Mouse (Mus musculus) NIH3T3 (cell line): ENCODE results near the gene Tent5c.

Experiments
- DNase-seq: peaks from one replicate; pipeline ENCODE4 v3.0.0-alpha.2; 2012; ENCODE audit warnings: low read depth

The Tent5c gene

DNA sequence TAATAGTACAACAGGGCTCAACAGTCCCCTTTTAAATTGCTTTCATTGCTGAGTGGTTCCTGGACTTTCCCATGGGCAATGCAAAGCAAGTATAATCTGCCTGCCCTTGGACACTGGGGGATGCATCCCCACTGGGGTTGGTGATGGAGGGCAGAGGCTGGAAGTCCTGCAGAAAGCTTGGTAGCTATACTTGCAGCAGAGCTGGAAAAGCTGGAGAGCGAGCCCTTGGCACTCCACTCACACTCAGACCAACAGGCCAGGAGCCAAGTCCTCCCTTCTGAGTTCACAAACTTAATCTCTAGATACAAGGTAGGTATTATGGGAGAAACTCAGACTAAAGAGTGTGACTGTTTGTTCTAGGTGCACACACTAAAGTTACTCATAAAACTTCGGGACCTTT lies 2.1 kb downstream of the Tent5c start:
- no peak for DNase-seq

GRCm38 (mm10) chr3:100485390-100486132 lies 3.6 kb downstream of the Tent5c start:
- no peak for DNase-seq

- DNase-seq = no peak
These were observed 6.0 kb downstream of the Tent5c start for GRCm38 (mm10) chr3:100482971-100483610.

- DNase-seq = no peak
These were observed 6.7 kb downstream of the Tent5c start for GRCm38 (mm10) chr3:100482324-100482911.

DNA sequence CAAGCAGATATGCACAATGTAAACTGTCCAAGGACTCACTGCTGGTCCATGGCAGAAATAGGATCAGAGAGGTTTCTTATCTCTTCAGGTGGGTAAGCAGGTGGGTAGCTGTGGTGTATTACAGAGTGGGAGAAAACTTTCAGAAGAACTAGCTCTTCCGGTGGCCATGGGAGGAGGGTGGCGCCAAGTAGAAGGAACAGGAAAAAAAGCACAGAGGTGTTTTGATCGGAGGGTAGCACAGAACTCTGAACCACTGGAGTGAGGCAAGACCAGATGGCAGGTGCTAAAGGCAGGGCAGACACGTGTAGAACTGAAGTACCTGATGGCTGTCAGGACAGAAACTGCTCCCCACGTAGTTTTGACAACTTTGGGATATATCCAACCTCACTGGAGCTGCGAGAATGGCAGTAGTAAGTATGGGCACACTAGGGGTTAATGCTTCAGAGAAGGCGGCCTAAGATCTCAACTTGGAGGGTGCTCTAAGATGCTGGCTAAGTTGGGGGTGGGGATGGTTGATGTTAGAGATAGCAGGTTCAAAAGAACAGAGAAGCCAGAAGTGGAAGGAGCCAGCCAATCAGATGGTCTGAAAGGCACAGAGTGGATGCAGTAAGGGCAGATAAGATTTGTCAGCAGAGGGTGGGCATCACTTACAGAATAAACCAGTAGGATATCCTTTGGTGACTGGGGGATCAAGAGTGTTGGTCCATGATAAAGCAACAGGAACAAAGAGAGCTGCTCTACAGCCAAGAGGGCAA lies 8.7 kb downstream of the Tent5c start:
- no peak for DNase-seq

DNA sequence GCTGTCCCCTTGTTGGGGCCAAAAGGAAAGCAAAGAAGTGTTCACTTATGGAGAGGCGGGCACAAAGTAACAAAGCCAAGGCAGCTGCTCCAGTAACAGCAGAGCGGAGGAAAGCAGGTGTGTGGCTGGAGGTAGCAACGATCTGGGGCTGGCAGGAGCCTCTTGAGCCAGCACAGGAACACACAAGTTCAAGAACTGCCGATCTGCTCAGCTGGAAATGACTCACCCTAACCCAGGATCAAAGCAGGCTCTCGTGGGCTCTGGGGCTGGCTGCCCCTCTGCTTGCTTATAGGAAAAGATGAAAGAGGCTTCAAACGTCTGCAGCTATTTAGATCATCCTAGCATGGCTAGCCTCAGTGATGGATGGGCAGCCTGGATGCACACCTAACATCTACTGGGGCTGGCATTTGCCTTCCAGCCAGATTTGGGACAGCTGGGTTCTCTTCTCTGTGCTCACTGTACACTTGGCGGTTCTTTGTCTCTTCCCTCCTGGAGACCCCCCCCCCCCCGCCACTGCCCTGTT lies 14.1 kb downstream of the Tent5c start:
- no peak for DNase-seq

DNA sequence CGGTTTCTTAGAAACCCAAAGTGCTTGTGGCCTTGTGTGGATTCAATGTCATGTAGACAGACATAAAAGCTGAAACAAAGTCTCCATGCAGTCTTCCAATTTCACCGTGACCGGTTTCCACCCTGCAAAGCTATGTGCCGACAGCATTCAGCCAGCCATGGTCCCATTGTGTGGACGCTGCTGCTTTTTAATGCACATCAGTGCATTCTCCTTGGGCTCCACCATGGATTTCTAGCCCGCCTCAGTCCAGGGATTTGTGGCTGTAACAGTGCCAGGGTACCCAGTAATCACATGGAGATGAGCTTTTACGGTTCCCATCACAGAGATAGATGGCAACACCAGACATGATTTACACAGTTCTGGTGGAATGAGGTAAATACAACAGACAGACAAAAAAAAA lies 14.6 kb downstream of the Tent5c start:
- no peak for DNase-seq

DNA sequence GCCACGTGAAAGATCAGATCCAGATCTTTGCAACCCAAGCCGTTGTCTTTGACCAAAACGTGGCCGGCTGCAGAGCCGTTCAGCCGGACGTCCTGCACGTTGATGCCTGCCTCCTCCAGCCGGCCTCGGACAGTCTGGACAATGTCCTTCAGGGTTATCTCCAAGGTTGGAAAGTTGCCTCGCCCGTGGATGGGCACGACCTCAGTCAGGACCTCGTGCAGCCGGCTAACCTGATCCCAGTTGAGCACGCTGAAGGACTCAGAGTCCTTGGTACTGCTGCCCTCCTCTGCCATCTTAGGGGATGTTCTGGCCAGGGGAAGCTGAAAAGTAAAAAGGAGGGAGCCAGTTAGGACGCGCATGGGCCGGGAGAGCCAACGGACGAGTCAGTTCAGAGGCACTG lies 16.0 kb downstream of the Tent5c start:
- no peak for DNase-seq

DNA sequence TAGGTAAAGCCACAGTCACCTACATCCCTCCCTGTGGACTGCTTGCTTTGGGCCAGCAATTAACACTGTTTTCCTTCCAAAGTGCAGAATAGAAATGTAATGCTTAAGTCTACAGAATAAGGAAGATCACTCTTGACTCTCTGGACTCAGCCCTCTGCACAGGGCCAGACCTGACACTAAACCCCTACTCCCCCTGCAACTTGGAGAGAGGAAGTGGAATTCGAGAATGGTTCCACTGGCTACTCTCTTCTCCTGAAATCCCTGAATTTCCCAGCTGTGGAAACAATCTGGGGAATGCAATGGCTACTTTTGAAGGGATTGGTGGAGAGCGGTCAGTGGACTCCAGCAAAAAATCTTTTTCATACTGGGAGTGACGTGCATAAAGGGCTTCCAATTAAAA lies 18.2 kb downstream of the Tent5c start:
- DNase-seq = no peak

GRCm38 (mm10) chr3:100470101-100470500 lies 19.0 kb downstream of the Tent5c start:
- no peak for DNase-seq

DNA sequence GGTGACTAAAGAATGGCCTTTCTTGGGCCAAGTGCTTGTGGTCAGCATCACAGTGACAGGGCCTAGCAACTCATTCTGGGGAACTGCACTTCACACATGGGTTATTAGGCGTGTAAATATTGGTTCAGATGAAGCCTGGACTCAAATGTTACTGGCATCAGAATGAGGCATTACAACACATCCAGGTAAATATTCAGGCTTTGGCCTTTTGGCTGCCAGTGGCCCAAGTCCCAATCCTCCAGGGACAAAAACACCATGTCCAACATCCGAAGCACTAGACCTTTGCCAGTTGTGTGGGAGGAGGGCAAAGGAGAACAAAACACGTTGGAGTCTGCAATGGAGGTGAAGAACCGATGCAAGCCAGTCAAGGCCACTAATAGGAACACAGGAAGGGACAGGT lies 22.6 kb downstream of the Tent5c start:
- no peak for DNase-seq

DNA sequence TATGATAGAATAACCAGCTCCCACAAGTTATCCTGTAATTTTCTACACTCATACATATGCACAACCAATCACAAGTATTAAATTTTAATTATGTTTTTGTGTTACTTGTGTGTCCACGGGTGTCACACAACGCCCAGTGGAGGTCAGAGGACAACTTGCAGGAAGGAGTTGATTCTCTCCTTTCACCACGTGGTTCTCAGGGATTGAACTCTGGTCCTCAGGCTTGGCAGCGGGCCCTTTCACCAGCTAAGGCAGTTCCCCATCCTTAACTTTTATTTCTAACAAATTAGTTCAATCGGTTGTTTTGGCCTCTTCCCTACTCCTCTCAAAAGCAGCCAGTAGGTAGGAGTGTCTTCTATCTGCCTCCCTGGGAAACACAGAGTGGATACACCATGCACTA lies 24.5 kb downstream of the Tent5c start:
- no peak for DNase-seq

GRCm38 (mm10) chr3:100463959-100464265 lies 25.2 kb downstream of the Tent5c start:
- no peak for DNase-seq

DNA sequence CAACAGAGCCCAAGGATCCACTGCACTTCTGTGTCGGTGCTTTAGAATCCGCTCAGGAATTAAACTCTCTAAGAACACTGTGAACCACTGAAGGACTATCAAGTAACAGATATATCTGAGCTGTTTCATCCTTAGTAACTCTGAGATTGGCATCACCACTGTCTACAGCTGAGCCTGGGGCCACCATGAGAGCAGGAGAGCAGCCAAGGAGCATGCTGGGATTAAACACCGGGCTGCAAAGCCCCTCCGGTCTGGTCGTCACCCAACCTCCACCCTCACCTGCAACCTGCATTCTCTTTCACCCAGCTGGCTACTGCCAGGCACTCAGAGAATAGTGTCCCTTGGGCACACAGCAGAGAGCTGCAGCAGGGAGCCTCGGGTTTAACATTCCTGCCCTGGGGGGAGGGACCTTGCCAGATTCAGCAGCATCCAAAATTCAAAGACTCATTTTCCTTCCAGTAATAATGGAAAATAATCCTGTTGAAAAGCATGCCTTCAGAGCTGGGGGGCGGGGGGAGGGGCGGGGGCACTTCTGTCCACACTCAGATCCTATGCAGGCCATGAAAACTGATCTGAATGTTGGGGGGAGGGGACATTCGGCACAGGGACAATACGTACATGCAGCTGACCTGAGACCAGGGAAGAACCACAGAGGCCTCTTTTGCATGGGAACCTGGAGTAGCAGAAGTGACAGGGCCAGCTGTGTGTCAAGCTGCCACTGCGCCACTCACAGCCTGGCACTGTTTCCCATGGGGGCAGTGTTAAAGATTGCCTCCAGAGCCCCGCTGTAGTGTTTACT lies 25.8 kb downstream of the Tent5c start:
- DNase-seq = no peak

- peak; percentile 6 for DNase-seq
These were observed 26.7 kb downstream of the Tent5c start for GRCm38 (mm10) chr3:100462235-100463083.

DNA sequence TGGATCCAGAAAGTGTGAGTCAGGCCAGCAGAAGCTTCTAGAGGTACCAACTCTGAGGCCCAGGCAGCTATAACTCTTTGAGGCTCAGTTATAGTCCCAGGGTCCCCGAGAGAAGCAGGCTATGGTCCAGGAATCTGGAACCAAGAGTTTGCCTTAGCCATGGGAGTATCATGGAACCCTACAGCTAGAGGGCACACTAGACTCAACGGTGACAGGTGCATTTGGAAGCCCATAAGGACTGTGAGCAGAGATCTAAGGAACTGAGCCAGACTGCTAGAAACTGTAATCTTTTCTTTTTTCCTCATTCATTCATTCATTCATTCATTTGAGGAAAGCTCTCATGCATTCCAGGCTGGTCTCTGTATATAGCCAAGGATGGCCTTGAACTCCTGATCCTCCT lies 28.6 kb downstream of the Tent5c start:
- no peak for DNase-seq

- DNase-seq = no peak
These were observed 45.2 kb downstream of the Tent5c start for GRCm38 (mm10) chr3:100443798-100444500.

- peak; percentile 33 for DNase-seq
These were observed 46.6 kb downstream of the Tent5c start for GRCm38 (mm10) chr3:100442499-100442898.

GRCm38 (mm10) chr3:100440754-100441153 lies 48.4 kb downstream of the Tent5c start:
- no peak for DNase-seq

GRCm38 (mm10) chr3:100440009-100440408 lies 49.1 kb downstream of the Tent5c start:
- no peak for DNase-seq
